Mouse (Mus musculus): Measurements from ENCODE around the gene Ppp1r9a.

- TF ChIP-seq EP300 (IDR thresholded peaks at IDR 0.05; ENCODE audit: low read depth in 1 of 2, low read length in 2 of 2) (no peak), MXI1 (IDR thresholded peaks at IDR 0.05; ENCODE audit: low read depth, low read length) (no peak), TCF12 (IDR thresholded peaks at IDR 0.05; ENCODE audit: low read depth, low read length) (no peak), BHLHE40 (IDR thresholded peaks at IDR 0.05; ENCODE audit: borderline replicate concordance, low read depth, low read length) (no peak), UBTF (IDR thresholded peaks at IDR 0.05; ENCODE audit: borderline replicate concordance, insufficient read depth, low read depth, low read length) (no peak), CHD2 (IDR thresholded peaks at IDR 0.05; ENCODE audit: low read length) (no peak), MAX (IDR thresholded peaks at IDR 0.05; ENCODE audit: low read length) (no peak), ETS1 (IDR thresholded peaks at IDR 0.05; ENCODE audit: low read depth, low read length) (no peak), NRF1 (IDR thresholded peaks at IDR 0.05; ENCODE audit: insufficient read depth, low read depth, low read length, poor library complexity, severe bottlenecking) (no peak)
These were observed 178.4 kb downstream of the Ppp1r9a start for GRCm38 (mm10) chr6:5081099-5081498.
